Comparison of ENCODE assay signal across 7 mouse cellular contexts in the genomic region with DNA sequence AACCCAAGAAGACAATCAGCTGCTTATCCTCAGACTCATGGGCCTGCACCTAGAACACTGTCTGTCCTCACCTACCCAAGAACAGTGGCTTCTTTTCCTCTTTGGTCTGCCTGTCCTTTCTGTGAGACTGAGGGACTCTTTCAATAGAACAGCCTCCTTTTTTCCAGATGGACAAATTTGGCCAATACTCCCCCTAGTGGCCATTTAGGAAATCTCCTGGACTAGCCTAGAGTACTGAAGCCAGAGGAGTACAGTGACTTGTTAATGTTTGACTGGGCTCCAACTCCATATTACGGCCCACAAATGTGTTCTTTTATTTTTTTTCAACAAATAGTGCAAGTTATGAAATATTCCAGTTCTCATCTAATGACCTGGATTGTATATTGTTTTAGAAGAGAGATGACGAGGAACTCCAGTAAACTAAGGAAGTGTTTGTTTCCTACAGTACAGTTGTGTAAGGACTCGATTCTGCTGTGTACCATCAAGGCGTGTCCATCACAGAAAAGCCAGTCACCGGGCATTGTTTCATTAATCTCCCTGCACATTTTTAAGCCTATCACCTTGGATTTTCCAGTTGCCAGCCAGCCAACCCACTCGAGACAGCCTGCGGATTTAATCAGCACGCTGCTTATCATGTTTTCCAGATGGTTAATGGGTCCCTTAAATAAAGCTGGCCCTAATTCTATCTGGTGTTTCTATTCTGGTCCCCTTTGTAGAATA.
DNase-seq lines count a peak whose midpoint lies in the region; ATAC-seq and TF ChIP-seq lines count a peak whose summit lies in the region.

No protein-coding gene starts in this region.

- H3K27me3 ChIP-seq in forebrain, embryonic 14.5 days (replicated peaks; ENCODE audit: control insufficient read depth, insufficient read depth, low read length) = no peaks in the 10 kb centered on the region
- no peaks in the 10 kb centered on the region for H3K27me3 ChIP-seq in stomach, embryonic 14.5 days (ENCODE audit: control insufficient read depth, insufficient read depth, low read length)

- WGBS in forebrain, embryonic 14.5 days = 77% methylated on average over 8 of the region's 8 CpGs
- WGBS in stomach, embryonic 14.5 days = 66% methylated on average over 8 of the region's 8 CpGs

- H3K4me2 ChIP-seq in forebrain, embryonic 14.5 days (ENCODE audit: low read length) = no peak overlapping the region
- H3K4me2 ChIP-seq in stomach, embryonic 14.5 days (replicated peaks; ENCODE audit: low read depth, low read length) = no peak overlapping the region

- ATAC-seq in forebrain, embryonic 14.5 days = peak; percentile 81
- peak; percentile 75; the same call in 1 of the 2 replicates for ATAC-seq in stomach, embryonic 14.5 days (ENCODE audit: insufficient number of reproducible peaks, insufficient read depth, low FRiP score, low read depth)
- ATAC-seq in erythroblast, adult 5-6 weeks (replicated peaks; ENCODE audit: low FRiP score, poor library complexity, severe bottlenecking) = no peak

- H3K4me3 ChIP-seq in layer of hippocampus, adult 2 months = no peak overlapping the region
- no peak overlapping the region for H3K4me3 ChIP-seq in forebrain, embryonic 14.5 days (ENCODE audit: low read depth, low read length)
- no peak overlapping the region for H3K4me3 ChIP-seq in stomach, embryonic 14.5 days (ENCODE audit: low read depth, low read length)

- no peaks in the 10 kb centered on the region for H3K4me1 ChIP-seq in forebrain, embryonic 14.5 days (ENCODE audit: control insufficient read depth, insufficient read depth, low read length)
- H3K4me1 ChIP-seq in stomach, embryonic 14.5 days (ENCODE audit: control insufficient read depth, insufficient read depth, low read length) = 0 out of 2 replicates have a peak, but pooled peaks cover 4% of the 10 kb centered on the region

- H3K27ac ChIP-seq in layer of hippocampus, adult 2 months = no peak overlapping the region
- H3K27ac ChIP-seq in forebrain, embryonic 14.5 days (ENCODE audit: low read depth, low read length) = no peak overlapping the region
- no peak overlapping the region for H3K27ac ChIP-seq in stomach, embryonic 14.5 days (ENCODE audit: low read length)

- no peak overlapping the region for H3K9ac ChIP-seq in forebrain, embryonic 14.5 days (ENCODE audit: low read length)
- H3K9ac ChIP-seq in stomach, embryonic 14.5 days (replicated peaks; ENCODE audit: low read depth, low read length) = no peak overlapping the region

- peak in 1 of 2 experiments; percentile 39 for DNase-seq in layer of hippocampus, adult 2 months (ENCODE audit: low spot score in 2 of 2)
- DNase-seq in layer of hippocampus, postnatal 25 days (ENCODE audit: extremely low spot score in 1 of 2, low spot score in 1 of 2) = no peak
- peak; percentile 46 for DNase-seq in NIH3T3 (ENCODE audit: low read depth)
- DNase-seq in forebrain, embryonic 14.5 days (ENCODE audit: low spot score) = peak; percentile 79
- peak; percentile 26 for DNase-seq in lung, postnatal 14 days

- TF ChIP-seq CTCF in layer of hippocampus, adult 2 months (conservative IDR thresholded peaks at IDR 0.05) = peak; percentile 82

- H3K9me3 ChIP-seq in forebrain, embryonic 14.5 days (replicated peaks; ENCODE audit: control insufficient read depth, low read length) = no peaks in the 10 kb centered on the region
- H3K9me3 ChIP-seq in stomach, embryonic 14.5 days (ENCODE audit: control insufficient read depth, low read depth, low read length) = no peaks in the 10 kb centered on the region

- no peaks in the 10 kb centered on the region for H3K36me3 ChIP-seq in forebrain, embryonic 14.5 days (ENCODE audit: control insufficient read depth, insufficient read depth, low read length)
- H3K36me3 ChIP-seq in stomach, embryonic 14.5 days (ENCODE audit: control insufficient read depth, insufficient read depth, low read length) = no peaks in the 10 kb centered on the region

Comparison
In these comparisons a context has a peak if more than half of its experiments do, and no peak if none do; other contexts are left out.
1. DNase-seq: peak in NIH3T3 (single experiment), forebrain, embryonic 14.5 days (single experiment) and lung, postnatal 14 days (single experiment); none in layer of hippocampus, postnatal 25 days (0 of 2).